Comparison of ENCODE assay signal across 8 mouse cellular contexts in the genomic region with DNA sequence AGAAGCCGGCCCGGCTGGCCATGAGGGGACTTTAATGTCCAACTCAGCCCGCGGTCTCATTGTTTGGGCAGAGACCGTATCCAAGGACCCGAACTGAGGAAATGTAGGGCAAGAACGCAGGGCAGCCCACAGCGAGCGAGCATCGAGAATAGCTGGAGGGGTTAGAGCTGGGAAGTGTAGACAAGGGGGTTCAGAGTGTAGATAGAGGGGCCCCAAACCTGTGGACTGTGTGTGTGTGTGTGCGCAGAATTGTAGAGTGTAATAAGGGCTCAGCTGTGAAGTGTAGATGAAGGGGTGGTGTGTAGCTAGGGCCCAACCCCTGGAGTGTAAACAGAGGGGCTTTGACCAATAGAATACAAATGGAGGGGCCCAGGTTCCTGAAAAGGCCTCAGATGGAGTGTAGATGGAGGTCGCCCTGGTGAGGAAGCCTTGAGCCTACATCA. TPM values are rescaled to one million over a fixed set of nuclear protein-coding genes. Genes with fewer than 3 reads are reported as not detected.
A peak's percentile ranks its signal among the peaks of the same experiment; 100 is the strongest.
DNase-seq lines count a peak whose midpoint lies in the region; ATAC-seq and TF ChIP-seq lines count a peak whose summit lies in the region.

No protein-coding gene starts in this region.

- no peak for DNase-seq in lung, postnatal 4 days
- peak; percentile 68 for DNase-seq in brain, embryonic 14.5 days (ENCODE audit: low read depth)
- no peak for DNase-seq in heart, postnatal 0 days (ENCODE audit: low spot score)
- DNase-seq in midbrain, embryonic 11.5 days (ENCODE audit: low spot score, missing footprints): peak; percentile 95
- DNase-seq in urinary bladder, postnatal 14 days (ENCODE audit: low spot score): no peak
- DNase-seq in urinary bladder, postnatal 25 days (ENCODE audit: low spot score): no peak
- no peak for DNase-seq in left cerebral cortex, adult 8-10 months (ENCODE audit: low spot score in 2 of 2)

- peaks cover 24% of the 10 kb centered on the region for H3K4me1 ChIP-seq in lung, embryonic 15.5 days
- peaks cover 38% of the 10 kb centered on the region for H3K4me1 ChIP-seq in heart, postnatal 0 days (ENCODE audit: control insufficient read depth, insufficient read depth)
- peaks cover 27% of the 10 kb centered on the region for H3K4me1 ChIP-seq in midbrain, embryonic 11.5 days (ENCODE audit: control insufficient read depth, insufficient read depth, low read length)

- under 1% methylated on average over 12 of the region's 12 CpGs for WGBS in lung, embryonic 15.5 days
- 4% methylated on average over 12 of the region's 12 CpGs for WGBS in heart, postnatal 0 days
- under 1% methylated on average over 12 of the region's 12 CpGs for WGBS in midbrain, embryonic 11.5 days

- TF ChIP-seq EP300 in heart, postnatal 0 days (IDR thresholded peaks at IDR 0.05; ENCODE audit: low read depth): no peak

- peak overlapping the region; percentile 96 for H3K4me3 ChIP-seq in lung, embryonic 15.5 days
- H3K4me3 ChIP-seq in heart, postnatal 0 days (ENCODE audit: low read depth, low read length): peak overlapping the region; percentile 80
- peak overlapping the region; percentile 76 for H3K4me3 ChIP-seq in midbrain, embryonic 11.5 days (ENCODE audit: low read depth, low read length)

- no peaks in the 10 kb centered on the region for H3K36me3 ChIP-seq in lung, embryonic 15.5 days
- no peaks in the 10 kb centered on the region for H3K36me3 ChIP-seq in heart, postnatal 0 days (replicated peaks; ENCODE audit: control insufficient read depth, insufficient read depth, low read length)
- no peaks in the 10 kb centered on the region; the same call in 1 of the 2 replicates for H3K36me3 ChIP-seq in midbrain, embryonic 11.5 days (ENCODE audit: control insufficient read depth, insufficient read depth, low read length)

- H3K4me2 ChIP-seq in lung, embryonic 15.5 days: peak overlapping the region; percentile 82
- peak overlapping the region; percentile 76 for H3K4me2 ChIP-seq in heart, postnatal 0 days (ENCODE audit: low read depth, low read length)
- H3K4me2 ChIP-seq in midbrain, embryonic 11.5 days: peak overlapping the region; percentile 85

- no peaks in the 10 kb centered on the region for H3K27me3 ChIP-seq in lung, embryonic 15.5 days
- H3K27me3 ChIP-seq in heart, postnatal 0 days (ENCODE audit: control insufficient read depth, insufficient read depth, low read length): no peaks in the 10 kb centered on the region
- H3K27me3 ChIP-seq in midbrain, embryonic 11.5 days (ENCODE audit: control insufficient read depth, insufficient read depth, low read length): no peaks in the 10 kb centered on the region

- H3K27ac ChIP-seq in lung, embryonic 15.5 days: peak overlapping the region; percentile 88
- H3K27ac ChIP-seq in heart, postnatal 0 days (ENCODE audit: low read depth): peak overlapping the region; percentile 80
- peak overlapping the region; percentile 94 for H3K27ac ChIP-seq in midbrain, embryonic 11.5 days (ENCODE audit: low read depth, low read length)

- TF ChIP-seq CTCF in brain, embryonic 14.5 days (IDR thresholded peaks at IDR 0.05; ENCODE audit: borderline replicate concordance, extremely low read depth, insufficient read depth, insufficient read length): no peak
- no peak for TF ChIP-seq CTCF in heart, postnatal 0 days (IDR thresholded peaks at IDR 0.05; ENCODE audit: low read depth)

- ATAC-seq in lung, embryonic 15.5 days (ENCODE audit: borderline replicate concordance, extremely low read depth, low FRiP score, low TSS enrichment): peak; percentile 36; the same call in 1 of the 2 replicates
- ATAC-seq in heart, postnatal 0 days (ENCODE audit: insufficient read depth, low read depth): peak; percentile 7; the same call in 1 of the 2 replicates
- peak; percentile 60 for ATAC-seq in midbrain, embryonic 11.5 days (ENCODE audit: low FRiP score)

- H3K9ac ChIP-seq in lung, embryonic 15.5 days: peak overlapping the region; percentile 89
- peak overlapping the region; percentile 85 for H3K9ac ChIP-seq in heart, postnatal 0 days (replicated peaks; ENCODE audit: low read depth, low read length)
- peak overlapping the region; percentile 95 for H3K9ac ChIP-seq in midbrain, embryonic 11.5 days (ENCODE audit: low read length)

- no peak for TF ChIP-seq POLR2A in brain, embryonic 14.5 days (IDR thresholded peaks at IDR 0.05; ENCODE audit: borderline replicate concordance, extremely low read depth, insufficient read depth, insufficient read length, poor library complexity, severe bottlenecking)

- H3K9me3 ChIP-seq in lung, embryonic 15.5 days: no peaks in the 10 kb centered on the region
- no peaks in the 10 kb centered on the region for H3K9me3 ChIP-seq in heart, postnatal 0 days (replicated peaks; ENCODE audit: control insufficient read depth, low read length)
- H3K9me3 ChIP-seq in midbrain, embryonic 11.5 days (ENCODE audit: control insufficient read depth, low read length): peaks cover 3% of the 10 kb centered on the region

RNA-seq across cellular contexts. Expression of a gene that starts 0.5 kb away (rescaled TPM):
- 32.3 and 35.3 TPM in 2 replicates for polyA plus RNA-seq in lung, embryonic 15.5 days (2015; fragmentation: Nextera tagmentation; extraction: Ambion mirVana)
- polyA plus RNA-seq in brain, embryonic 14.5 days (2012; rRNA removed): 58.7 and 60.9 TPM in 2 replicates
- total RNA-seq in heart, postnatal 0 days (2014; rRNA removed; ENCODE audit: low replicate concordance): 51.1 and 77.3 TPM in 2 replicates
- polyA plus RNA-seq in heart, postnatal 0 days (2015; fragmentation: Nextera tagmentation; extraction: Ambion mirVana): 27.7 and 29.2 TPM in 2 replicates
- 47.5 and 49.0 TPM in 2 replicates for polyA plus RNA-seq in midbrain, embryonic 11.5 days (2014; fragmentation: Nextera tagmentation; extraction: Ambion mirVana)
- total RNA-seq in left cerebral cortex, adult 8-10 months (2022): 10 to 100 TPM; 43.3 to 59.1 (median 45.4) TPM

RNA-seq across cellular contexts. Expression of a gene that starts 42.0 kb away (rescaled TPM):
- 0.76 and 0.79 TPM in 2 replicates for polyA plus RNA-seq in lung, embryonic 15.5 days (2015; fragmentation: Nextera tagmentation; extraction: Ambion mirVana)
- 8.2 and 9.0 TPM in 2 replicates for polyA plus RNA-seq in brain, embryonic 14.5 days (2012; rRNA removed)
- not detected in 2 replicates for total RNA-seq in heart, postnatal 0 days (2014; rRNA removed; ENCODE audit: low replicate concordance)
- polyA plus RNA-seq in heart, postnatal 0 days (2015; fragmentation: Nextera tagmentation; extraction: Ambion mirVana): 0.23 and 0.26 TPM in 2 replicates
- polyA plus RNA-seq in midbrain, embryonic 11.5 days (2014; fragmentation: Nextera tagmentation; extraction: Ambion mirVana): 1.3 and 1.6 TPM in 2 replicates
- 1 to 10 TPM; 3.9 to 6.6 (median 4.1) TPM for total RNA-seq in left cerebral cortex, adult 8-10 months (2022)

Comparison
In these comparisons a context has a peak if more than half of its experiments do, and no peak if none do; other contexts are left out.
1. ATAC-seq: peak in every context shown above with its lines; median percentile 60 in midbrain, embryonic 11.5 days; 36 in lung, embryonic 15.5 days; 7 in heart, postnatal 0 days.
2. DNase-seq: peak in brain, embryonic 14.5 days (single experiment) and midbrain, embryonic 11.5 days (single experiment); none in lung, postnatal 4 days (0 of 2), heart, postnatal 0 days (single experiment), urinary bladder, postnatal 14 days (single experiment), urinary bladder, postnatal 25 days (single experiment) and left cerebral cortex, adult 8-10 months (0 of 2).
3. Peak in every context shown above with its lines, with median percentiles within 50 percentile points of each other: H3K27ac ChIP-seq, H3K4me2 ChIP-seq, H3K4me3 ChIP-seq and H3K9ac ChIP-seq.